Mouse (Mus musculus) C2C12 (cell line): ENCODE measurements at regions not wholly inside any gene's neighbourhood (a gene's known extent, or its start where the extent isn't known, plus 50 kb on each side); places are given as distances from the start of the nearest gene placed in this dataset.

Source experiments
- CTCF ChIP-seq: IDR thresholded peaks from one replicate; pipeline ENCODE4 v1.5.1; 2011; ENCODE audit not compliant: control insufficient read depth, insufficient read depth, insufficient read length
- USF1 ChIP-seq: IDR thresholded peaks from one replicate; pipeline ENCODE4 v1.6.1; 2011; ENCODE audit warnings: low read depth, mild to moderate bottlenecking, control low read depth, moderate library complexity

GRCm38 (mm10) chr2:147905118-147905517 is 141.7 kb downstream of the Foxa2 start:
- no peak for TF ChIP-seq USF1
- no peak for TF ChIP-seq CTCF
